Mouse (Mus musculus) heart, embryonic 11.5 days (tissue): ENCODE measurements around the gene Ctbp2. TPM values are rescaled to one million over a fixed set of nuclear protein-coding genes. Genes with fewer than 3 reads are reported as not detected.

Experiments used
- ATAC-seq: fragments of 200-750 bp; cut with Nextera tagmentation; replicated peaks from 2 replicates; pipeline ENCODE4 v1.8.0; 2017; ENCODE audit warnings: moderate library complexity; ENCODE audit not compliant: insufficient number of reproducible peaks, low FRiP score, low TSS enrichment
- H3K27ac ChIP-seq: fragments of 300-500 bp; sonication (generic); 2 replicates; pipeline ENCODE4 v1.5.1; 2014; ENCODE audit warnings: mild to moderate bottlenecking, low read depth, low read length
- H3K27me3 ChIP-seq: fragments of 300-500 bp; sonication (generic); 2 replicates; pipeline ENCODE4 v1.6.1; 2014; ENCODE audit warnings: mild to moderate bottlenecking, low read length, mixed read lengths; ENCODE audit not compliant: control insufficient read depth, insufficient read depth
- H3K36me3 ChIP-seq: fragments of 300-500 bp; sonication (generic); 2 replicates; pipeline ENCODE4 v1.6.1; 2014; ENCODE audit warnings: mild to moderate bottlenecking, low read length, moderate library complexity, mixed read lengths; ENCODE audit not compliant: control insufficient read depth, insufficient read depth
- H3K4me1 ChIP-seq: fragments of 300-500 bp; sonication (generic); 2 replicates; pipeline ENCODE4 v1.6.1; 2014; ENCODE audit warnings: low read length; ENCODE audit not compliant: control insufficient read depth, insufficient read depth
- H3K4me2 ChIP-seq: fragments of 300-500 bp; sonication (generic); 2 replicates; pipeline ENCODE4 v1.6.1; 2014; ENCODE audit warnings: mild to moderate bottlenecking, moderate library complexity
- H3K4me3 ChIP-seq: fragments of 300-500 bp; sonication (generic); 2 replicates; pipeline ENCODE4 v1.5.1; 2014; ENCODE audit warnings: low read depth, low read length
- H3K9ac ChIP-seq: fragments of 300-500 bp; sonication (generic); 2 replicates; pipeline ENCODE4 v1.6.1; 2014; ENCODE audit warnings: mild to moderate bottlenecking, low read depth, low read length, moderate library complexity
- H3K9me3 ChIP-seq: fragments of 300-500 bp; sonication (generic); replicated peaks from 2 replicates; pipeline ENCODE4 v1.6.1; 2016; ENCODE audit warnings: low read length; ENCODE audit not compliant: control insufficient read depth
- WGBS: fragments of 180-500 bp; shearing (Covaris S2); extraction: QIAGEN DNeasy Blood & Tissue Kit; methylation state at CpG from one replicate; pipeline ENCODE4 v1.1.7; 2014; ENCODE audit not compliant: insufficient replicate concordance; 5-methylcytosine and 5-hydroxymethylcytosine counted together
- polyA plus RNA-seq: library from polyadenylated mRNA; unstranded; fragments of >200 nt; fragmentation: Nextera tagmentation; extraction: Ambion mirVana; gene quantifications from 2 replicates; pipeline ENCODE4 v1.2.1, GENCODE M21; 2014

Gene Ctbp2
- polyA plus RNA-seq, 1 experiment from 2014 or later = 62.7 TPM

DNA sequence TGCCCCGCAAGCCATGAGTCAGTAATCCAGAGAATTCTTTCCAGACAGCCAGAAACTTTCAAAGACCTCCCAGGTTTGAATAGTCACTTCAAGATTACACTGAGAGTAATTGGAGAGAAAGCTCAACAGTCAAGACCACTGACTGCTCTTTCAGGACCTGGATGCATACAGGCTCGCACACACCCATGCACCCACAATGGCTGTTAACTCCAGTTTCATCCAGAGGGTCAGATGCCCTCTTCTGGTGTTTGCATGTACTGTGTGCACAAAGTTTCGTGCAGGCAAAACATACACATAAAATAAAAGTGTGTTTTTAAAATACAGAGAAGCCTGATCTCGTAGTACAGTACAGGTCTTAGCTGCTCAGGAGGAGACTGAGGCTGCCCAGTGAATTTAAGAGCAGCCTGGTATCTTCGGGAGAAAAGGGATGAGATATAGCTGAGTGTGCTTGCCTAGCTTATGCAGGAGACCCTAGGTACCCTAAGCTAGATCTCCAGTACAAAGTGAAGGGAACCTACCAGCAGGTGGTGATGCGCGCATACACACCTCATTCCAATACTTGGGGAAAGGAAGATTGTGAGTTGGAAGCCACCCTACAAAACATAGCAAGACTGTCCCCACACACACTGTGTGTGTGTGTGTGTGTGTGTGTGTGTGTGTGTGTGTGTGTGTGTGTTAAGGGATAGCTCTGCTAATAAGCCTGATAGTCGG, 10.8 kb downstream of the Ctbp2 start:
- no peaks in the 10 kb centered on the region for H3K9me3 ChIP-seq
- no peaks in the 10 kb centered on the region for H3K27me3 ChIP-seq
- no peaks in the 10 kb centered on the region for H3K36me3 ChIP-seq
- ATAC-seq = no peak
- peaks cover 66% of the 10 kb centered on the region for H3K4me1 ChIP-seq
- no peak overlapping the region for H3K9ac ChIP-seq
- no peak overlapping the region for H3K4me2 ChIP-seq
- H3K4me3 ChIP-seq = no peak overlapping the region
- WGBS = 79% methylated on average over 8 of the region's 8 CpGs
- no peak overlapping the region for H3K27ac ChIP-seq

DNA sequence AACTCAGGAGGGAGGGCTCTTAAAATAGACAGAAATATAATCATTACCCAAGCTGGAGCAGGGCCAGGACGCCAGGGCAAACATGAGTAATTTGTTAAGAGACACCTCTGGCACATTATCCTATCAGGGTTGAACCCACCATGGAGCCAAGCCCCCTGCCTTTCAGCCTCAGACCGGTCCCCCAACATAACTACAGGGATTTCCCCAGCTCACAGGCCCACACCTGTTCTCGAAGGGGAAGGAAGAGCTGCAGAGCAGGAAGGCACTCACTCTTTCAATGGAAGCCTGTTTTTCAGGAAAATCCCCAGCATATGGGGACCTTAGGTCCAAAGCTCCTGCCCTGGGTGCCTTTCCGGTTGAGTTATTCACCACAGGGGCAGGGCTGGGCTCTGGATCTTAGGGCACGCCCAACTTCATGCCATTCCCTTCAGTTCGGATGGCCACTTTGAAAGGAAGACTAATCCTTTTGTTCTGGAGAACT, 11.8 kb downstream of the Ctbp2 start:
- Histone ChIP-seq H3K9me3 (no peaks in the 10 kb centered on the region), H3K27me3 (no peaks in the 10 kb centered on the region), H3K36me3 (no peaks in the 10 kb centered on the region), H3K4me2 (no peak overlapping the region), H3K4me3 (no peak overlapping the region), H3K4me1 (peaks cover 59% of the 10 kb centered on the region), H3K27ac (0 out of 2 replicates have a peak overlapping the region, but pooled peaks have one; percentile 18), H3K9ac (peak overlapping the region; percentile 29; the same call in 1 of the 2 replicates)
- WGBS = 36% methylated on average over 6 of the region's 6 CpGs
- ATAC-seq = no peak

DNA sequence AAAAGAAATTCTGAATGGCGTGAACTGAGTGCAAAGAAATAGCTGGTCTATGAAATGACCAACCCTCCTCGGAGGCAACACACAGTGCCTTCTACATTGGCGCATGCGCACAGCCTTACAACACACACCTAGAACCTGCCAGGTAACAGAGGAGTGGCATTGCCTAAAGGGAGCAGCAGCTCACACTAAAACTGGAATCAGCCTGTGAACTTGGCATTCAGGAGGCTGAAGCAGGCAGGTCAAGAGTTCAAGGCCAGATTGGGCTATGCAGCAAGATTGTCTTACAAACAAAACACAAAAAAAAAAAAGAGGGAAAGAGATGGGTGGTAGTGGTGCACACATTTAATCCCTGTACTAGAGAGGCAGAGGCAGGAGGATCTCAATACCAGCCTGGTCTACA, 14.7 kb downstream of the Ctbp2 start:
- Histone ChIP-seq H3K9me3 (no peaks in the 10 kb centered on the region), H3K4me1 (peaks cover 35% of the 10 kb centered on the region), H3K4me2 (no peak overlapping the region), H3K27ac (no peak overlapping the region), H3K4me3 (no peak overlapping the region), H3K36me3 (no peaks in the 10 kb centered on the region), H3K27me3 (no peaks in the 10 kb centered on the region), H3K9ac (no peak overlapping the region)
- WGBS = 93% methylated on average over 4 of the region's 4 CpGs
- no peak for ATAC-seq

DNA sequence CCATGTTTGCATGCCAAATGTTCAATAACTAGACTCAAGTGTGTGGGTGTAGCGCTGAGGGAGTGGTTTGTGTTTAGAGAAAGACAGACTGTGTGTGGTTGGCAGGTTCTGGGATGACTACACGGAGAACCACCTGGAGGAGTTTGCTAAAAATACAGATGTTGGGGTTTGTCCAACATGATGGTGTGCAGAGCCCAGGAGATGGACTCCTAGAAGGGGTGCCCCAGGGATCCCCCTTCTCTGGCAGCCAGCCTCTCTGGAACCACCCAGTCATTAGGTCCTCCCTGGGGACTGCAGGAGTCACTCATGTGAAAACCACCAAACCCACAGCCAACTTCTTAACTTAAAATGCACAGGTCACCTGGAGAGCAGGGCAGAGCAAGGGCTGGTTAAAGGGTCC, 15.5 kb downstream of the Ctbp2 start:
- H3K27ac ChIP-seq = no peak overlapping the region
- WGBS = 82% methylated on average over 2 of the region's 2 CpGs
- H3K36me3 ChIP-seq = no peaks in the 10 kb centered on the region
- no peak overlapping the region for H3K9ac ChIP-seq
- peaks cover 29% of the 10 kb centered on the region for H3K4me1 ChIP-seq
- ATAC-seq = no peak
- no peak overlapping the region for H3K4me2 ChIP-seq
- no peaks in the 10 kb centered on the region for H3K27me3 ChIP-seq
- no peaks in the 10 kb centered on the region for H3K9me3 ChIP-seq
- no peak overlapping the region for H3K4me3 ChIP-seq

DNA sequence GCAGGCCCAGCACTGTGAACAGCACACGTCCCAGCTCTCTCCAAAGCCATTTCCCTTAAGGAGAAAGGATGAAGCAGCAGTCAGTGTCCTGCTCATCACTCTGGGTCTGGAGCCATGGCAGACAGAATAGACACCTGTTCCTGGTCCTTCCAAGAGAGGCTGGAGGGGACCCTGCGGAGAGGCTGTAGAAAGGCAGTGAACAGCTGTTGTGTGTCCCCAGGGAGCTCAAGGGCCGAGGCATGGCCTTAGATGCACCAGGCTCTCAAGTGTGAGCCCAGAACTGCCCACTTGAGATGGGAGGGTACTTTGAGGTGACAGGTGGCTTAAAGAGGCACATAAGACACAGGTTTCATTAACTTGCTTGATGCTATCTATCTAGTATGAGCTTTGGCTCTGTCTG, 21.6 kb downstream of the Ctbp2 start:
- ATAC-seq = no peak

DNA sequence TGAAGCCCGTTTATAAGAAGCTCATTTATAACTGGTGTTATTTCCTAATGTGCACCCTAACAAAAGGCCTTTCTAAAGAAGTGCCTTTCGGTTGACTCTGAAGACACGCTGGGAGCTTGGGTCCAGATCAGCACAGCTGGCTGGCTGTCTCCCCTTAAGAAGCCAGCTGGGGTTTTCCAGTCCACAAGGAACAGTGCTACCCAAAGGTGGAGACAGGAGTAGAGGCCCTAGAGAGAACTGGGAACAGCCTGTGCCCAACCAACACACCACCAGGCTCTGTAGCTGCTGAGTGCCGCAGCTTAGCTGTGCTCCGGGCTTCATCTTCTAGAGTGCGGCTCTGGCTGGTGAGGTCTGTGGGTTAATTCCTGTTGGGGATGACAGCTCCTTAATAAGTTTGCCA, 23.1 kb downstream of the Ctbp2 start:
- Histone ChIP-seq H3K9me3 (no peaks in the 10 kb centered on the region), H3K4me1 (peaks cover 34% of the 10 kb centered on the region), H3K4me2 (no peak overlapping the region), H3K27ac (no peak overlapping the region), H3K9ac (no peak overlapping the region), H3K4me3 (no peak overlapping the region), H3K27me3 (no peaks in the 10 kb centered on the region), H3K36me3 (no peaks in the 10 kb centered on the region; the same call in 1 of the 2 replicates)
- no peak for ATAC-seq
- WGBS = 84% methylated on average over 6 of the region's 6 CpGs

More for the DNA sequence above, 21.6 kb downstream of the Ctbp2 start:
- no peaks in the 10 kb centered on the region for H3K27me3 ChIP-seq
- WGBS = 71% methylated on average over 3 of the region's 3 CpGs
- peaks cover 37% of the 10 kb centered on the region for H3K4me1 ChIP-seq
- H3K36me3 ChIP-seq = no peaks in the 10 kb centered on the region; the same call in 1 of the 2 replicates
- H3K4me3 ChIP-seq = no peak overlapping the region
- H3K9me3 ChIP-seq = no peaks in the 10 kb centered on the region
- H3K9ac ChIP-seq = 0 out of 2 replicates have a peak overlapping the region, but pooled peaks have one; percentile 16
- no peak overlapping the region for H3K27ac ChIP-seq
- no peak overlapping the region for H3K4me2 ChIP-seq

DNA sequence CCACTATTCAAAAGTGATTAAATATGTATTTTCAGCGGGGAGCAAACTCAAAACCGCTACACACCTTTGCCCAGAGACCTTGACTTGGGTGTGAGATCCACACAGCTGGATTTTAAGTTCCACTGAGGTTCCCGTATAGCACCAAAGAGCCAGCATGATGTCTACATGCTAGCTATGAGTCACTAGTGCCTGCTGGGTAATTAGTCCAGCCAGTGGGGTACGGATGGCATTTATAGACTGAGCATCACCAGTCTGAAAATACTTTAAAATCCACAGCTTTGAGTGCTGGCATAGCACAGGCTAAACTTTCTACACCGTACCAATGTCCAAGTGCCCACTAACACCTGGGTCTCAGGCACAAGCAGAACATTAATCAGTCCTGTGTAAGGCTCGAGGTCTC, 24.0 kb downstream of the Ctbp2 start:
- Histone ChIP-seq H3K9ac (no peak overlapping the region), H3K4me3 (no peak overlapping the region), H3K27ac (peak overlapping the region; percentile 37), H3K9me3 (no peaks in the 10 kb centered on the region), H3K4me1 (peaks cover 32% of the 10 kb centered on the region), H3K27me3 (no peaks in the 10 kb centered on the region), H3K36me3 (no peaks in the 10 kb centered on the region; the same call in 1 of the 2 replicates), H3K4me2 (no peak overlapping the region)
- 68% methylated on average over 6 of the region's 6 CpGs for WGBS
- ATAC-seq = no peak

DNA sequence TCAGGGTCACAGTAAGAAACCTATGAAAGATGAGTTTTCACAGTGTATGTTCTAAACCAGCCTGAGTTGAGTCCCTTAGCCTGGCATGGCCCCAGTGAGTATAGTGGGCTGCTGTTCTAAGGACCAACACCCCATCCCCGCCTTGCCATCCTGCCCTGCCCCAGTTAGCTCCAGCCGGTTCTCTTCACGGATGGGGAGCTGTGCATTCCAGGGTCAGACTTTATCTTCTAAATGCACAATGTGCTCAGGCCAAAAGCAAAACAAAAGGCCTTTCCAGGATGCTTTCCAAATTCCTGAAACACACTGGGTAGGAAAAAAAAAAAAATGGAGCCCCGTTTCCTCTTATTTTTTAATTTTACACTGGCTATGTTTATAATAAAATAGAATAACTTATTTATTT, 24.9 kb downstream of the Ctbp2 start:
- no peak overlapping the region; the same call in 1 of the 2 replicates for H3K4me2 ChIP-seq
- H3K27ac ChIP-seq = no peak overlapping the region
- 32% methylated on average over 4 of the region's 4 CpGs for WGBS
- no peak for ATAC-seq
- no peak overlapping the region for H3K9ac ChIP-seq
- no peaks in the 10 kb centered on the region for H3K9me3 ChIP-seq
- H3K36me3 ChIP-seq = no peaks in the 10 kb centered on the region; the same call in 1 of the 2 replicates
- H3K4me3 ChIP-seq = no peak overlapping the region
- peaks cover 32% of the 10 kb centered on the region for H3K4me1 ChIP-seq
- H3K27me3 ChIP-seq = no peaks in the 10 kb centered on the region
